Mouse (Mus musculus) ES-Bruce4 (cell line): ENCODE results near the gene Nrxn3. TPM values are rescaled to one million over a fixed set of nuclear protein-coding genes. Genes with fewer than 3 reads are reported as not detected.

ENCODE experiments used
- H3K27ac ChIP-seq: 2 replicates; pipeline ENCODE4 v1.5.1; 2012; ENCODE audit warnings: low read length, inconsistent platforms; ENCODE audit not compliant: insufficient read depth
- H3K27me3 ChIP-seq: 2 replicates; pipeline ENCODE4 v1.6.1; 2012; ENCODE audit warnings: mild to moderate bottlenecking, low read length, inconsistent platforms; ENCODE audit not compliant: control insufficient read depth, poor library complexity, insufficient read depth, severe bottlenecking
- H3K36me3 ChIP-seq: 2 replicates; pipeline ENCODE4 v1.6.1; 2012; ENCODE audit warnings: inconsistent platforms, mild to moderate bottlenecking, low read length, moderate library complexity; ENCODE audit not compliant: control insufficient read depth, poor library complexity, insufficient read depth, severe bottlenecking
- H3K4me1 ChIP-seq: one replicate; pipeline ENCODE4 v1.8.1; 2011; ENCODE audit warnings: low read length; ENCODE audit not compliant: control insufficient read depth, insufficient read depth
- H3K4me3 ChIP-seq: 2 replicates; pipeline ENCODE4 v1.5.1; 2011; ENCODE audit warnings: low read depth, mild to moderate bottlenecking, low read length
- H3K9ac ChIP-seq: 2 replicates; pipeline ENCODE4 v1.6.1; 2012; ENCODE audit warnings: low read depth, mild to moderate bottlenecking, inconsistent platforms; ENCODE audit not compliant: poor library complexity, severe bottlenecking
- H3K9me3 ChIP-seq: replicated peaks from 2 replicates; pipeline ENCODE4 v1.6.1; 2012; ENCODE audit warnings: mild to moderate bottlenecking, low read length, inconsistent platforms; ENCODE audit not compliant: control insufficient read depth, poor library complexity, insufficient read depth, severe bottlenecking
- CTCF ChIP-seq: IDR thresholded peaks from one replicate; pipeline ENCODE4 v1.8.1; 2011; ENCODE audit warnings: low read depth, low read length
- EP300 ChIP-seq: IDR thresholded peaks from 2 replicates; pipeline ENCODE4 v1.6.1; 2011; ENCODE audit warnings: low read depth, low read length; ENCODE audit not compliant: insufficient read depth
- POLR2A ChIP-seq: IDR thresholded peaks from one replicate; pipeline ENCODE4 v1.8.1; 2011; ENCODE audit warnings: low read length; ENCODE audit not compliant: insufficient read depth
- polyA plus RNA-seq: library from polyadenylated mRNA; stranded (reverse); fragments of >200 nt; gene quantifications from 2 replicates; pipeline ENCODE4 v1.2.4, GENCODE M21; 2011; ENCODE audit warnings: low read depth; ENCODE audit not compliant: missing spikeins, insufficient read depth, insufficient read length

The Nrxn3 gene
- polyA plus RNA-seq, 1 experiment: not detected

DNA sequence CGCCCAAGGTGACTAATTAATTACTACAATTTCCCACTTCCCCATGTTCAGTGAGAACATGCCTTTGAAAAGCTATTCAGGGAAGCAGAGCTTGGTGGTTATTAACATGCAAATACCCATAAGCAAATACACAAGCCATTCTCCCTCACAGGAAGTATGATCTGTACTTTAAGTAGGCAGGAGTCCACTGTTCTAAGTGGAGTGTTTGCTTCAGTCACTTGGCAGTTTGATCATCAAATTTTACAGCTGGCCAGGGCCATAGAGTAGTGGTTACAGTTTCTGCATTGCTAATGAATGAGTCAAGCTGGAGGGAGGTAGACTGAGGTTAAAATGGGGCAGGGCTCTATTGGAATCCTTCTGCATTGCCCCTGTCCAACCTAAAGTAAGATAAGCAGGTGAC, 1120.2 kb downstream of the Nrxn3 start:
- Histone ChIP-seq H3K27ac (no peak overlapping the region), H3K9me3 (no peaks in the 10 kb centered on the region), H3K27me3 (no peaks in the 10 kb centered on the region), H3K36me3 (no peaks in the 10 kb centered on the region), H3K9ac (no peak overlapping the region), H3K4me1 (no peaks in the 10 kb centered on the region), H3K4me3 (no peak overlapping the region)
- TF ChIP-seq POLR2A (no peak), CTCF (no peak), EP300 (no peak)

DNA sequence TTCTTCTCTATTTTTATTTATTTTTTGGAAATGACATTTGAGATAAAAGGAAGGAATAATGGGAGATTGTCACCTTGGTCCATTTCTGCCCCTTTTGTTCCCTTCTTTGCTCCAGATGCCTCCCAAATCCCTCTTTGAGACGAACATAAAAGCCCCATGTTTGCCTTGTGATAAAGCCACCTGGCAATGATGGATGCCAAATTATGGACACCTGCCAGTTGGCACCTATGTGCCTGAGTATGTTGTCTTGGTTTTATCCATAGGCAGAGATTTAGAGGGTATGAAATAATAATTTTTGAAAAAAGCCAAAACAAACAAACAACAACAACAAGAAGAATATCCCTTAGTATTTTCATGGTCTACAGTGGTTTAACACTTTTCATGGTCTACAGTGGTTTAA, 1125.4 kb downstream of the Nrxn3 start:
- no peak overlapping the region for H3K4me3 ChIP-seq
- no peaks in the 10 kb centered on the region for H3K27me3 ChIP-seq
- no peaks in the 10 kb centered on the region for H3K9me3 ChIP-seq
- no peak overlapping the region for H3K9ac ChIP-seq
- no peak for TF ChIP-seq EP300
- no peak for TF ChIP-seq CTCF
- no peak for TF ChIP-seq POLR2A
- no peaks in the 10 kb centered on the region for H3K4me1 ChIP-seq
- H3K36me3 ChIP-seq: no peaks in the 10 kb centered on the region
- no peak overlapping the region for H3K27ac ChIP-seq

DNA sequence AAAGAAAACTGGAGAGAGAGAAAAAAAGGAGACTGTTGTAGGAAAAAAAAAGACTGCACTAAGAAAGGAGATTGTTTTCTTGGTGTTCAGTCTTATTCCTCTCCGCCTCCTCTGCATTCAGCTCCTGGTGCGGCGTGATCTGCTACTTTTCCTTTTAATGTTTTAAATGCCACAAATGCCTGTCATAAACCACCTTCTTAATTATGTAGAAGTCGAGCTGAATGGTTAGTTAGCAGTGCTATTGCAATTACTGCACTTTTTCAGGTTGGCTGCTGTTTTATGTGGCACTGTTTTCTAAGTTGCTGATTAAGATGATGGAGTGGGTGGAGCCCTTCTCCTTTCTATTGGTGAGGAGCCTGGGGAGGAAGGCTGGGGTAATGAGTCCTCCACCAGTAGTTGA, 1131.7 kb downstream of the Nrxn3 start:
- Histone ChIP-seq H3K4me1 (no peaks in the 10 kb centered on the region), H3K9me3 (no peaks in the 10 kb centered on the region), H3K27me3 (no peaks in the 10 kb centered on the region), H3K4me3 (no peak overlapping the region), H3K36me3 (no peaks in the 10 kb centered on the region), H3K27ac (no peak overlapping the region), H3K9ac (no peak overlapping the region)
- TF ChIP-seq POLR2A (no peak), CTCF (no peak), EP300 (no peak)

DNA sequence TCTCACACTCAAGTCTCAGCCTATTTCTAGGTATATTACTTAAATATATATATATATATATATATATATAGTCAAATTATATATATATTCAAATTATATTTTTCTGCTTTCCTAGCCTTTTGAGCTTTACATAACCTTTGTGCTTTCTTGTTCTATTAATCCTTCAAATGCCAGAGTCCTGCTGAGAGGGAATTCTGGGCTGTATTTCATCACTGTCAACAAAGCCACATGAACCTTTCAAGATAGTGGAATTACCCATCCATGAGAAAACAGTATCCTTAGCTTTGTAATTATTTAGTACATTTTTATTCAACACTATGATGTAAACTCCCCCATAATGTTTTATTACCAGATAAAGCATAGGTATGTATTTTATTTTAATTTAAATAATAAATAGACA, 1144.4 kb downstream of the Nrxn3 start:
- Histone ChIP-seq H3K4me3 (no peak overlapping the region), H3K9me3 (no peaks in the 10 kb centered on the region), H3K27ac (no peak overlapping the region), H3K4me1 (no peaks in the 10 kb centered on the region), H3K36me3 (no peaks in the 10 kb centered on the region), H3K27me3 (no peaks in the 10 kb centered on the region), H3K9ac (no peak overlapping the region)
- TF ChIP-seq POLR2A (no peak), EP300 (no peak), CTCF (no peak)

DNA sequence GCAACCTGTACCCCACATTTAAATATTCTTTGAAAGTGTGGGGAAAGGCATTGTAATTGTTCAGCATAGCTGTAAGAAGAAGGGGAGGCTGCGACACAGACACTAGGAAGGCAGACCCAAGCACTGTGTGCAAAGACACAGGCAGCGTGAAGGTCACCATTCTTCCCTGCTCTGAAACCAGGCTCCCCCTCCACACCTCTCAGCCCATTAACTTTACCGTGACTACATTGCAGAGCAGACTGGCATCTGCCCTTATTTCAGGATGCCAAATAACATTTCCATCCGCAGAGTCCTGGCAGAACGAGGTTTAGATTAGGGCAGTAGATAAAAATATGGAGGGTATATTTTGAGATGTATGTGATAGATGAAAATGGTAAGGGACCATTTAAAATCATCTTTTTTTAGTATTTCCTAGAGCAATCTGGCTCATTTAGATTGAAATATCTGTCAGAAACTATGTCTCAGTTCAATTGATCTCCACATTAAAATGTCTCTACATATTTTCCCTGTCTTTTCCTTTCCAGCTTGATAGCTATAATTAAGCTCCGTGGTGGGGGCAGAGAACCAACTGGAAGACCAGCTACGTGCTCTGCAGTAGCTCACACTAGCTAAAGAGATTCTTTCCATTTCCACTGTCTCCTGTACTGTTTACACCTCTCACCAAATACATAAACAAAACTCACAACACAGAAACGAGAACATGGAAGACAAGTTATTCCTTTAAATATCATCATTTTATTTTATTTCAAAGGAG, 1160.1 kb downstream of the Nrxn3 start:
- Histone ChIP-seq H3K4me3 (no peak overlapping the region), H3K27me3 (no peaks in the 10 kb centered on the region), H3K27ac (no peak overlapping the region), H3K9me3 (no peaks in the 10 kb centered on the region), H3K36me3 (no peaks in the 10 kb centered on the region), H3K4me1 (no peaks in the 10 kb centered on the region), H3K9ac (no peak overlapping the region)
- TF ChIP-seq EP300 (no peak), CTCF (no peak), POLR2A (no peak)

DNA sequence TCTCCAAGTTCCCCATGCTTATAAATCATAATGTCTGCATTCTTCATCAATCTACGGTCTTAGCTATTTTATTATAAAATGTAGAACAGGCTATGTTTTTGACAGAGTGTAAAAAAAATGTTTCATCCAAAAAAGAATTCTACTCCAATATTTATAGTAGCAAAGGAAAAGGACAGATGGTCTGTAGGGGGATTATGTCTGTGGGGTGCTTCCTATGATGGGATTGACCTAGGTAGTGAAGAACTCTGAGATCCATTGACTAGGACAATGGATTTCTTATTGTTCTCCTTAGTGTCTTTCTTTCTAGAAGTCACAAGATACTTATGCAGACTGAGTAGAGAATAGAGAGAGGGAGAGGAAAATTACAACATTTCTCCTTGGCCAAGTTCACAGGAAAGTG, 1161.9 kb downstream of the Nrxn3 start:
- no peaks in the 10 kb centered on the region for H3K36me3 ChIP-seq
- no peaks in the 10 kb centered on the region for H3K9me3 ChIP-seq
- no peak overlapping the region for H3K27ac ChIP-seq
- TF ChIP-seq CTCF (no peak), EP300 (no peak), POLR2A (no peak)
- no peaks in the 10 kb centered on the region for H3K27me3 ChIP-seq
- no peak overlapping the region for H3K9ac ChIP-seq
- H3K4me1 ChIP-seq: no peaks in the 10 kb centered on the region
- H3K4me3 ChIP-seq: no peak overlapping the region
